Mouse (Mus musculus) thymus, adult 2 months (tissue): ENCODE data around the gene Bckdhb. TPM values are rescaled to one million over a fixed set of nuclear protein-coding genes. Genes with fewer than 3 reads are reported as not detected.

Experiments
- DNase-seq: peaks from one replicate; pipeline ENCODE4 v3.0.0; 2021
- H3K27ac ChIP-seq: fragments of 200-500 bp; 2 replicates; pipeline ENCODE4 v1.5.1; 2012; ENCODE audit warnings: low read length, control low read depth; ENCODE audit not compliant: control insufficient read depth, insufficient read depth
- H3K27me3 ChIP-seq: fragments of 200-500 bp; 2 replicates; pipeline ENCODE4 v1.6.1; 2012; ENCODE audit warnings: mild to moderate bottlenecking, low read length, moderate library complexity, mixed read lengths; ENCODE audit not compliant: control insufficient read depth, insufficient read depth
- H3K36me3 ChIP-seq: fragments of 200-500 bp; 2 replicates; pipeline ENCODE4 v1.6.1; 2012; ENCODE audit warnings: mild to moderate bottlenecking, low read length, moderate library complexity; ENCODE audit not compliant: control insufficient read depth, insufficient read depth
- H3K4me1 ChIP-seq: fragments of 200-500 bp; replicated peaks from 2 replicates; pipeline ENCODE4 v1.6.1; 2012; ENCODE audit warnings: low read length; ENCODE audit not compliant: control insufficient read depth, insufficient read depth
- H3K4me3 ChIP-seq: fragments of 200-500 bp; 2 replicates; pipeline ENCODE4 v1.5.1; 2012; ENCODE audit warnings: mild to moderate bottlenecking, low read length, control low read depth, moderate library complexity; ENCODE audit not compliant: control insufficient read depth, insufficient read depth
- CTCF ChIP-seq: fragments of 200-500 bp; IDR thresholded peaks from 2 replicates; pipeline ENCODE4 v1.5.1; 2012; ENCODE audit warnings: mild to moderate bottlenecking, control low read depth, low read length, moderate library complexity, borderline replicate concordance; ENCODE audit not compliant: control insufficient read depth, poor library complexity, insufficient read depth; ENCODE audit errors: extremely low read depth
- POLR2A ChIP-seq: fragments of 200-500 bp; IDR thresholded peaks from 2 replicates; pipeline ENCODE4 v1.6.1; 2012; ENCODE audit warnings: mild to moderate bottlenecking, low read length, control low read depth, moderate library complexity; ENCODE audit not compliant: control insufficient read depth, poor library complexity, insufficient read depth; ENCODE audit errors: extremely low read depth
- WGBS: fragments of 180-500 bp; shearing (Covaris S2); methylation state at CpG from one replicate; pipeline ENCODE4 v1.1.7; 2018; 5-methylcytosine and 5-hydroxymethylcytosine counted together
- polyA plus RNA-seq: library from polyadenylated mRNA; depleted of rRNA; stranded (reverse); fragments of >200 nt; gene quantifications from 2 replicates; pipeline ENCODE4 v1.2.3, GENCODE M21; 2012

Bckdhb gene
- polyA plus RNA-seq, 1 experiment: 15.0 TPM

DNA sequence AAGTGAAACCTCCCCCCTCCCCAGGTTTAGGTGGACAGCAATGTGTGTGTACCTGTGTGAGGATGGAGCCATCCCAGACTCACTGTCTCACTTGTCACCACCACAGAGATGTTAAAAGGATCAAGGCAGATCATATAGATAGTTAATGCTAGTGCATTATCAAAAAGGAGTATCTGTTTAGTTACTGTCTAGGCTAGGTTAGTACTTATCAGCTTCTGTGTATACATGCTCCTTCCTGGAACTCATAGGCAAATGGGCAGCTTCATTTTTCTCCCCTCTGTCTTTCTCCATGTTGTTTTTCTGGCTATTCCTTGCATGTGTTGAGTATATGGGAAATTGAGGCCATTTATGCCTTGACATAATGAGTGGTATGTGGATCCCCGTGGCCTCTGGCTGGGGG, 187.4 kb downstream of the Bckdhb start:
- no peaks in the 10 kb centered on the region for H3K4me1 ChIP-seq
- 5% methylated on average over 1 of the region's 1 CpGs for WGBS
- no peak overlapping the region for H3K27ac ChIP-seq
- H3K4me3 ChIP-seq: no peak overlapping the region
- H3K27me3 ChIP-seq: no peaks in the 10 kb centered on the region
- no peak for TF ChIP-seq POLR2A
- TF ChIP-seq CTCF: no peak
- H3K36me3 ChIP-seq: no peaks in the 10 kb centered on the region
- no peak for DNase-seq

GRCm38 (mm10) chr9:84112842-84113568, 188.1 kb downstream of the Bckdhb start:
- no peak for TF ChIP-seq POLR2A
- no peak for TF ChIP-seq CTCF
- WGBS: 44% methylated on average over 12 of the region's 12 CpGs

GRCm38 (mm10) chr9:84114254-84114653, 189.3 kb downstream of the Bckdhb start:
- TF ChIP-seq POLR2A (no peak), CTCF (no peak)
- H3K27me3 ChIP-seq: no peaks in the 10 kb centered on the region
- no peak for DNase-seq
- no peaks in the 10 kb centered on the region for H3K36me3 ChIP-seq
- H3K4me1 ChIP-seq: no peaks in the 10 kb centered on the region
- no peak overlapping the region for H3K27ac ChIP-seq
- WGBS: 94% methylated on average over 13 of the region's 13 CpGs
- no peak overlapping the region for H3K4me3 ChIP-seq

More at GRCm38 (mm10) chr9:84112842-84113568, 188.1 kb downstream of the Bckdhb start:
- no peak for DNase-seq
- no peak overlapping the region for H3K4me3 ChIP-seq
- no peak overlapping the region for H3K27ac ChIP-seq
- H3K4me1 ChIP-seq: no peaks in the 10 kb centered on the region
- H3K36me3 ChIP-seq: no peaks in the 10 kb centered on the region
- no peaks in the 10 kb centered on the region for H3K27me3 ChIP-seq

- no peaks in the 10 kb centered on the region for H3K4me1 ChIP-seq
- H3K4me3 ChIP-seq: no peak overlapping the region
- H3K36me3 ChIP-seq: no peaks in the 10 kb centered on the region
- H3K27ac ChIP-seq: no peak overlapping the region
- no peak for TF ChIP-seq CTCF
- TF ChIP-seq POLR2A: no peak
- 93% methylated on average over 5 of the region's 5 CpGs for WGBS
- DNase-seq: peak; percentile 2
- H3K27me3 ChIP-seq: no peaks in the 10 kb centered on the region
These were observed 192.4 kb downstream of the Bckdhb start for GRCm38 (mm10) chr9:84117337-84117736.

GRCm38 (mm10) chr9:84124996-84125395, 200.1 kb downstream of the Bckdhb start:
- DNase-seq: no peak
- Histone ChIP-seq H3K36me3 (no peaks in the 10 kb centered on the region), H3K27ac (no peak overlapping the region), H3K4me3 (no peak overlapping the region), H3K4me1 (no peaks in the 10 kb centered on the region), H3K27me3 (no peaks in the 10 kb centered on the region)
- WGBS: 98% methylated on average over 5 of the region's 5 CpGs
- TF ChIP-seq POLR2A (no peak), CTCF (no peak)

DNA sequence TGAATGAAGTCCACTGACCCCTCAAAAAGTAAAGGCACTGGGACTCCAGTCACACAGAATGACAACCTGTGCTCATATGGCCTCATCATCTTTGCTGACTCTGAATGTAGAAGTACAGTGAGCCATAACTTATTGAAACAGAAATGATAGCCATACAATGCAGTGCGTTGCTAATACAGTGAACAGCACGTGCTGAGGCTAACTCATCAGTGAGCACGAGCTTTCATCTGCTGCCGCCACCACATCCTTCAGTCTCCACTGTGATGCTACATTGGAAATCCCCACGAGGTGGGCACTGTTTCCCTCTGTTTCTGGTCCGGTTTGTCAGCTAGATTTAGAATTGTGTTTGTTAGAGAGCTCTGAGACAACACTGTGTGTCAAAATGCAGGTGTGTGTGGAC, 205.4 kb downstream of the Bckdhb start:
- DNase-seq: no peak
- Histone ChIP-seq H3K4me3 (no peak overlapping the region), H3K36me3 (no peaks in the 10 kb centered on the region), H3K27ac (no peak overlapping the region), H3K4me1 (no peaks in the 10 kb centered on the region; the same call in 1 of the 2 replicates), H3K27me3 (no peaks in the 10 kb centered on the region)
- TF ChIP-seq CTCF (no peak), POLR2A (no peak)
- WGBS: 93% methylated on average over 6 of the region's 6 CpGs

GRCm38 (mm10) chr9:84135062-84135461, 210.1 kb downstream of the Bckdhb start:
- no peaks in the 10 kb centered on the region; the same call in 1 of the 2 replicates for H3K4me1 ChIP-seq
- no peak overlapping the region for H3K27ac ChIP-seq
- WGBS: 90% methylated on average over 12 of the region's 12 CpGs
- H3K36me3 ChIP-seq: no peaks in the 10 kb centered on the region
- TF ChIP-seq POLR2A: no peak
- no peak for TF ChIP-seq CTCF
- no peak overlapping the region for H3K4me3 ChIP-seq
- no peak for DNase-seq
- H3K27me3 ChIP-seq: no peaks in the 10 kb centered on the region

DNA sequence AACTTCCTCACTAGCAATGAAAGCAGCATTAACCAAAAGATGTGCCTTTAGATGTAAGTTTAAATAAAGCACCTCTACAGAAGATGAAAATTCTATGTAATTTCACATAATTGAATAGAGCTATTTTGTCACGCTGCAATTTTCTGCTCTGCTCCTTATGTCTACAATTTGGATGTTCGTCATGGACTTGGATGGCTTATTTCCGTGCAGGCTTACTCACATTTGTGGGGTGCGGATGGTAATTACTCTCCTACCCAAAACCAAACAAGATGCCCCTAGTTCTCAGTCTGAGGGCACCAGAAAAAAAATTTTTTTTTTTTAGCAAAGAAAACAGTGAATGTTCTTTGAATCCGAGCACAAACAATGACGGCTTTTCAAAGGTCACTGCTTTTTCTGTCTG, 212.2 kb downstream of the Bckdhb start:
- whole genome bisulfite sequencing: 96% methylated on average over 6 of the region's 6 CpGs
- Histone ChIP-seq H3K4me3 (no peak overlapping the region), H3K27me3 (no peaks in the 10 kb centered on the region), H3K36me3 (no peaks in the 10 kb centered on the region), H3K27ac (no peak overlapping the region), H3K4me1 (no peaks in the 10 kb centered on the region)
- no peak for DNase-seq
- no peak for TF ChIP-seq POLR2A
- no peak for TF ChIP-seq CTCF
